Mouse (Mus musculus): ENCODE results near the gene Alox12. TPM values are rescaled to one million over a fixed set of nuclear protein-coding genes. Genes with fewer than 3 reads are reported as not detected.
A peak's percentile ranks its signal among the peaks of the same experiment; 100 is the strongest.

Alox12 gene
- total RNA-seq, 1 experiment, result 0.49 TPM

- Histone ChIP-seq H3K27ac (ENCODE audit: insufficient read depth, low read depth, low read length, poor library complexity, severe bottlenecking) (no peak overlapping the region), H3K9me3 (ENCODE audit: control insufficient read depth, insufficient read depth, low read depth, low read length) (no peaks in the 10 kb centered on the region), H3K4me3 (ENCODE audit: insufficient read depth in 1 of 2, low read depth in 1 of 2, low read length in 2 of 2, poor library complexity in 1 of 2, severe bottlenecking in 1 of 2) (no peak overlapping the region), H3K9ac (ENCODE audit: insufficient read depth, low read depth, low read length, poor library complexity, severe bottlenecking) (no peak overlapping the region), H3K4me1 (ENCODE audit: control insufficient read depth in 2 of 2, insufficient read depth in 2 of 2, low read length in 2 of 2, poor library complexity in 1 of 2) (peaks cover 6 to 22% of the 10 kb centered on the region in 2 experiments), H3K36me3 (ENCODE audit: control insufficient read depth, insufficient read depth, low read length, poor library complexity, severe bottlenecking) (peaks cover 5% of the 10 kb centered on the region; the same call in 1 of the 2 replicates)
- no peak for DNase-seq (ENCODE audit: low read depth, low spot score)
- in situ Hi-C loops (cut with MboI; ENCODE audit: low sequenced_read_pairs in 2 of 2, unreplicated experiment in 2 of 2), result no loop called here
- TF ChIP-seq HCFC1 (IDR thresholded peaks at IDR 0.05; ENCODE audit: borderline replicate concordance, insufficient read depth, low read length) (no peak), CHD2 (IDR thresholded peaks at IDR 0.05; ENCODE audit: low read depth, low read length) (no peak), MAFK (IDR thresholded peaks at IDR 0.05; ENCODE audit: insufficient read depth, low read depth, low read length) (no peak), ZNF384 (IDR thresholded peaks at IDR 0.05; ENCODE audit: low read depth, low read length) (no peak), ZC3H11A (IDR thresholded peaks at IDR 0.05; ENCODE audit: borderline replicate concordance, low read depth, low read length) (no peak)
These were observed 27.4 kb downstream of the Alox12 start for GRCm38 (mm10) chr11:70227661-70228245.

- Histone ChIP-seq H3K9ac (ENCODE audit: insufficient read depth, low read depth, low read length, poor library complexity, severe bottlenecking) (no peak overlapping the region), H3K4me3 (ENCODE audit: insufficient read depth in 1 of 2, low read depth in 1 of 2, low read length in 2 of 2, poor library complexity in 1 of 2, severe bottlenecking in 1 of 2) (no peak overlapping the region), H3K4me1 (ENCODE audit: control insufficient read depth in 2 of 2, insufficient read depth in 2 of 2, low read length in 2 of 2, poor library complexity in 1 of 2) (peaks cover 7 to 23% of the 10 kb centered on the region in 2 experiments), H3K9me3 (ENCODE audit: control insufficient read depth, insufficient read depth, low read depth, low read length) (no peaks in the 10 kb centered on the region), H3K36me3 (ENCODE audit: control insufficient read depth, insufficient read depth, low read length, poor library complexity, severe bottlenecking) (peaks cover 5% of the 10 kb centered on the region; the same call in 1 of the 2 replicates), H3K27ac (ENCODE audit: insufficient read depth, low read depth, low read length, poor library complexity, severe bottlenecking) (no peak overlapping the region)
- in situ Hi-C loops (cut with MboI; ENCODE audit: low sequenced_read_pairs in 2 of 2, unreplicated experiment in 2 of 2), result no loop called here
- TF ChIP-seq HCFC1 (IDR thresholded peaks at IDR 0.05; ENCODE audit: borderline replicate concordance, insufficient read depth, low read length) (no peak), CHD2 (IDR thresholded peaks at IDR 0.05; ENCODE audit: low read depth, low read length) (no peak), ZC3H11A (IDR thresholded peaks at IDR 0.05; ENCODE audit: borderline replicate concordance, low read depth, low read length) (no peak), ZNF384 (IDR thresholded peaks at IDR 0.05; ENCODE audit: low read depth, low read length) (no peak), MAFK (IDR thresholded peaks at IDR 0.05; ENCODE audit: insufficient read depth, low read depth, low read length) (no peak)
- DNase-seq (ENCODE audit: low read depth, low spot score), result no peak
These were observed 28.0 kb downstream of the Alox12 start for GRCm38 (mm10) chr11:70227126-70227525.

GRCm38 (mm10) chr11:70226602-70226890 lies 28.6 kb downstream of the Alox12 start:
- TF ChIP-seq MAFK (IDR thresholded peaks at IDR 0.05; ENCODE audit: insufficient read depth, low read depth, low read length), result no peak
- no peak for TF ChIP-seq ZNF384 (IDR thresholded peaks at IDR 0.05; ENCODE audit: low read depth, low read length)
- no peak for TF ChIP-seq HCFC1 (IDR thresholded peaks at IDR 0.05; ENCODE audit: borderline replicate concordance, insufficient read depth, low read length)
- in situ Hi-C loops (cut with MboI; ENCODE audit: low sequenced_read_pairs in 2 of 2, unreplicated experiment in 2 of 2), result no loop called here
- Histone ChIP-seq H3K27ac (ENCODE audit: insufficient read depth, low read depth, low read length, poor library complexity, severe bottlenecking) (no peak overlapping the region), H3K4me3 (ENCODE audit: insufficient read depth in 1 of 2, low read depth in 1 of 2, low read length in 2 of 2, poor library complexity in 1 of 2, severe bottlenecking in 1 of 2) (peak overlapping the region; percentile 3 to 49), H3K36me3 (ENCODE audit: control insufficient read depth, insufficient read depth, low read length, poor library complexity, severe bottlenecking) (peaks cover 5% of the 10 kb centered on the region; the same call in 1 of the 2 replicates), H3K9me3 (ENCODE audit: control insufficient read depth, insufficient read depth, low read depth, low read length) (no peaks in the 10 kb centered on the region), H3K9ac (ENCODE audit: insufficient read depth, low read depth, low read length, poor library complexity, severe bottlenecking) (peak overlapping the region; percentile 61), H3K4me1 (ENCODE audit: control insufficient read depth in 2 of 2, insufficient read depth in 2 of 2, low read length in 2 of 2, poor library complexity in 1 of 2) (peaks cover 8 to 23% of the 10 kb centered on the region in 2 experiments)
- no peak for DNase-seq (ENCODE audit: low read depth, low spot score)

- Histone ChIP-seq H3K9ac (ENCODE audit: insufficient read depth, low read depth, low read length, poor library complexity, severe bottlenecking) (peak overlapping the region; percentile 61), H3K27ac (ENCODE audit: insufficient read depth, low read depth, low read length, poor library complexity, severe bottlenecking) (no peak overlapping the region), H3K9me3 (ENCODE audit: control insufficient read depth, insufficient read depth, low read depth, low read length) (no peaks in the 10 kb centered on the region), H3K36me3 (ENCODE audit: control insufficient read depth, insufficient read depth, low read length, poor library complexity, severe bottlenecking) (peaks cover 5% of the 10 kb centered on the region; the same call in 1 of the 2 replicates), H3K4me1 (ENCODE audit: control insufficient read depth in 2 of 2, insufficient read depth in 2 of 2, low read length in 2 of 2, poor library complexity in 1 of 2) (peaks cover 8 to 23% of the 10 kb centered on the region in 2 experiments), H3K4me3 (ENCODE audit: insufficient read depth in 1 of 2, low read depth in 1 of 2, low read length in 2 of 2, poor library complexity in 1 of 2, severe bottlenecking in 1 of 2) (peak overlapping the region; percentile 3 to 49; a peak in 3 of 4 replicates)
- in situ Hi-C loops (cut with MboI; ENCODE audit: low sequenced_read_pairs in 2 of 2, unreplicated experiment in 2 of 2), result no loop called here
- TF ChIP-seq MAFK (IDR thresholded peaks at IDR 0.05; ENCODE audit: insufficient read depth, low read depth, low read length) (0 out of 2 replicates have a peak, but pooled peaks have one; percentile 45), CHD2 (IDR thresholded peaks at IDR 0.05; ENCODE audit: low read depth, low read length) (no peak)
- DNase-seq (ENCODE audit: low read depth, low spot score), result no peak
These were observed 29.2 kb downstream of the Alox12 start for GRCm38 (mm10) chr11:70225798-70226601.
